Mouse (Mus musculus) heart, embryonic 12.5 days (tissue): ENCODE results near the gene Lrig2. TPM values are rescaled to one million over a fixed set of nuclear protein-coding genes. Genes with fewer than 3 reads are reported as not detected.

Experiments
- polyA plus RNA-seq: library from polyadenylated mRNA; unstranded; fragments of >200 nt; fragmentation: Nextera tagmentation; extraction: Ambion mirVana; gene quantifications from 2 replicates; pipeline ENCODE4 v1.2.1, GENCODE M21; 2016

Gene Lrig2
- polyA plus RNA-seq, 1 experiment from 2014 or later: 14.4 TPM

Other genes starting within 250 kb of the Lrig2 start
- gene Slc16a1, start 126.8 kb upstream of the Lrig2 start, polyA plus RNA-seq: 89.3 and 89.4 TPM in 2 replicates